Mouse (Mus musculus) forebrain, embryonic 13.5 days (tissue): ENCODE data around the gene Cd248. TPM values are rescaled to one million over a fixed set of nuclear protein-coding genes. Genes with fewer than 3 reads are reported as not detected.

Experiments used
- polyA plus RNA-seq: library from polyadenylated mRNA; unstranded; fragments of >200 nt; fragmentation: Nextera tagmentation; extraction: Ambion mirVana; gene quantifications from 2 replicates; pipeline ENCODE4 v1.2.1, GENCODE M21; 2015

Cd248 gene
- polyA plus RNA-seq, 1 experiment from 2014 or later: 7.0 TPM

Other genes starting within 250 kb of the Cd248 start
- gene Ccs, start 228.7 kb upstream of the Cd248 start, polyA plus RNA-seq: 42.0 and 47.0 TPM in 2 replicates
- gene Ccdc87, start 228.7 kb upstream of the Cd248 start, polyA plus RNA-seq: 0.23 and 0.39 TPM in 2 replicates
- 31.3 and 34.5 TPM in 2 replicates for gene Ctsf, start 212.9 kb upstream of the Cd248 start, polyA plus RNA-seq
- gene Actn3, start 190.2 kb upstream of the Cd248 start, polyA plus RNA-seq: 0.64 and 0.97 TPM in 2 replicates
- gene Zdhhc24, start 189.4 kb upstream of the Cd248 start, polyA plus RNA-seq: 17.1 and 20.1 TPM in 2 replicates
- 8.9 and 10.8 TPM in 2 replicates for gene Bbs1, start 161.4 kb upstream of the Cd248 start, polyA plus RNA-seq
- 118 and 132 TPM in 2 replicates for gene Dpp3, start 139.8 kb upstream of the Cd248 start, polyA plus RNA-seq
- 5.7 TPM in 2 replicates for gene Peli3, start 125.0 kb upstream of the Cd248 start, polyA plus RNA-seq
- 128 and 135 TPM in 2 replicates for gene Mrpl11, start 105.9 kb upstream of the Cd248 start, polyA plus RNA-seq
- gene Npas4, start 77.8 kb upstream of the Cd248 start, polyA plus RNA-seq: 0.10 and 0.18 TPM in 2 replicates
- 6.9 and 8.3 TPM in 2 replicates for gene Slc29a2, start 44.2 kb upstream of the Cd248 start, polyA plus RNA-seq
- 39.4 and 40.3 TPM in 2 replicates for gene B4gat1, start 29.3 kb upstream of the Cd248 start, polyA plus RNA-seq
- 3.2 and 3.4 TPM in 2 replicates for gene AC124502.3, start 29.2 kb upstream of the Cd248 start, polyA plus RNA-seq
- 56.0 and 63.2 TPM in 2 replicates for gene Brms1, start 26.7 kb upstream of the Cd248 start, polyA plus RNA-seq
- 0.62 and 0.78 TPM in 2 replicates for gene Rin1, start 17.6 kb upstream of the Cd248 start, polyA plus RNA-seq
- 2.3 and 2.8 TPM in 2 replicates for gene Tmem151a, start 17.5 kb downstream of the Cd248 start, polyA plus RNA-seq
- 62.4 and 71.4 TPM in 2 replicates for gene Yif1a, start 20.5 kb downstream of the Cd248 start, polyA plus RNA-seq
- 208 and 212 TPM in 2 replicates for gene Cnih2, start 30.4 kb downstream of the Cd248 start, polyA plus RNA-seq
- gene Rab1b, start 39.0 kb downstream of the Cd248 start, polyA plus RNA-seq: 235 and 252 TPM in 2 replicates
- 41.1 and 43.6 TPM in 2 replicates for gene Klc2, start 50.5 kb downstream of the Cd248 start, polyA plus RNA-seq
- gene Pacs1, start 205.0 kb downstream of the Cd248 start, polyA plus RNA-seq: 20.2 and 21.4 TPM in 2 replicates
- gene Sf3b2, start 227.4 kb downstream of the Cd248 start, polyA plus RNA-seq: 428 and 432 TPM in 2 replicates
- gene Gal3st3, start 230.3 kb downstream of the Cd248 start, polyA plus RNA-seq: 21.3 and 22.6 TPM in 2 replicates